Mouse (Mus musculus) forelimb bud, embryonic 11.5 days (tissue): ENCODE results near the gene Nme7.

Experiments used
- DNase-seq: peaks from one replicate; pipeline ENCODE4 v3.0.0-alpha.2; 2012; ENCODE audit warnings: low read depth, low spot score

The Nme7 gene

DNA sequence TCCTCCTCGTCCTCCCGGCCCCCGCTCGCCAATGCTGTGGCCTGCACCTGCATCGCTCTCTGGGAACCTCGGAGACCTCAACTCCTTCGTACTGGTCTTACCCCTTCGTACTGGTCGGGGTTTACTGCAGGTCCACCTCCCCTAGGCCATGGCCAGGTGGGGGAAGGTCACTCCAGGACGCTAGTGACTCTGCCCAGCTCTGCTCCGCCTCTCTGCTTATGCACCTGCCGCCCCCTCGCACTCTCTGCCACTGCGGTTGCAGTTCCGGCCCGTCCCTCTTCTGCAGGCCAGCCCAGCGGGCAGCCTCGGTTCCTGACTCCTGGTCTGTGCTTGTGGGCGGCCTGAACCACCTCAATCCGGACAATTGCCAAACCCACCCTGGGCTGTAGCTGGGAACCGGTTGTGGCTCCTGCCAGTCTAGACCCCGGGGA, 154.7 kb downstream of the Nme7 start:
- no peak for DNase-seq

DNA sequence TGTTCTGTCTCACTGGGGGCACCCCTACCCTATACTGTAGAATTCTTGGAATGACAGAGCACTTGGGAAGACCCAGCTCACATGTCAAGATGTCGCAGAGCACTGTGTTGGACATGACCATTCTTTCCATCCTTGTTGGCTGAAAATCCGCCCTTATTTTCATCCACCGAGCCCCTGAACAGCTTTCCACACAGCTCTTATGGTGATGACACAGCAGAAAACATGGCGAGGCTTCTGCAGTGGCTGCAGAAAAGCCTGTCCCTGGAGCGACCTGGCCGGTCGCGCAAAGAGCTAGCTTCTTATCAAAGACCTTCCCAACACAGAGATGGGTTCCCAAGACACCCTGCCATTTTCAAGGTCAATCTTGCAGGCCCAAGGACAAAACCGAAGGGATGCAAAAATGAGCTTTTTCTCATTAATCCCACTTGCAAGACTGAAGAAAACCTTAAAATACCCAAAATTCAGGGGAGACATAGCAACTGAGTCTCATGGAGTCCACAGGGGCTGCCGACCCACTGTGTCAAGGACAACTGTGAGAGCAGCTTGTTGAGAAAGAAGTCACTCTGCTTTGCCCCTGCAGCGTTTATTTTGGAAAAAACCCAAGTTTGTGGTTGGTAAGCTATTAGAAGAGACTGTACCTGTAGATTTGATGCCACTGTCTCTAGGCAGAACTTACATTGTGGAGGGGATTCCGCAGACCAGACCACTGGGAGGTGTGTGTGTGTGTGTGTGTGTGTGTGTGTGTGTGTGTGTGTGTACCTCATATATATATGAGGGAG, 155.4 kb downstream of the Nme7 start:
- DNase-seq: no peak

DNA sequence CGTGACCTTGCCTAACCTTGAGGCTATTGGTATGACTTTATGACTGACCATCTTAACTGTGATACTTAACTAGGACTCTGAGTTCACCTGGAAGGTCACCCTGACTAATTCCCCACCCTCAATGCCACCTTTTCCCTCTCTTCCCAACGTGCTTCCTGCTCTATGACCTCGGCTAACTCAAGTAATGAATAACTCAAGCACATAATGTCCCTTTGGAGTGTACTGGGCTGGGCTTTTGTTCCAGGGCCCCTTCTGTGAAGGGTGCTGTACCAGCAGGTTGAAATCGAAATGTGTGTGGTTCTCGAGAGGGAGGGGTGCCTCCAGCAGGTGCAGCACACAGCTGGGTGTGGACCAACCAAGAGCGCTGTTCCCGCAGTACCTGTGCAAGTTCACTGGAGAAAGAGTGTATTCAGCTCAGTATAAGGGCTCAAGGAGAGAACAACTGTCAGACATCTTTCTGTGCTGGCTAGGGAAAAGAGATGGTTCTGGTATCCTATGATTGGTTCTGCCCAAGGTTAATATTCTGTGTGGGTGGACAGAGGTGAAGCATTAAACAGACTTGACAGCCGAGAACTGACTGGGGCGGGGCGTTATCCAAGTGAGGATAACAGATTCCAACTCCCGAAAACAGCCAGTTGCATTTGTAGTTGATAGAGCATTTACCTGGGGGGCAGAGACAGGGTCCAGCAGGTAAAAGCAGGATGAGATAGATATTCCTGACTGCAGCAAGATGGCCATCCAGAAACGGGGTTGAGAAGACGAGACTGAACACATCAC, 157.2 kb downstream of the Nme7 start:
- no peak for DNase-seq

DNA sequence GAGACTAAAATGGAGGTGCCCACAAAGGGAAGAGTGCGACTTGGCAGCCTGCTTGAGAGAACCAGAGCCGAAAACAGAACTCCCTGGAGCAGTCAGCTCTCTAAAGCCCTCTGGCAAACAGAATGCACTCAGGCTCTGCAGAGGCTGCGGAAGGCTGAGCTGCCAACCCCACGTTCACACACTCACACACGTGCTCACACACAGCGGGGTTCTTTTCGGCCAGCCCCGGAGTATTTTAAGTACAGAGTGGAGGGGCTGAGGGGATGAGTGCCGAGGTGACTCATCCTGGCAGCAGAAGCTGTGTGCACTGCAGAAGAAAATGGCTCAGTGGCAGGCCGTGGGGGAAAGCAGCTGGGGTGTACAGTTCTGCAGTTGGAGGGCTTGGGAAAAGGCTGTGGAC, 157.8 kb downstream of the Nme7 start:
- no peak for DNase-seq

DNA sequence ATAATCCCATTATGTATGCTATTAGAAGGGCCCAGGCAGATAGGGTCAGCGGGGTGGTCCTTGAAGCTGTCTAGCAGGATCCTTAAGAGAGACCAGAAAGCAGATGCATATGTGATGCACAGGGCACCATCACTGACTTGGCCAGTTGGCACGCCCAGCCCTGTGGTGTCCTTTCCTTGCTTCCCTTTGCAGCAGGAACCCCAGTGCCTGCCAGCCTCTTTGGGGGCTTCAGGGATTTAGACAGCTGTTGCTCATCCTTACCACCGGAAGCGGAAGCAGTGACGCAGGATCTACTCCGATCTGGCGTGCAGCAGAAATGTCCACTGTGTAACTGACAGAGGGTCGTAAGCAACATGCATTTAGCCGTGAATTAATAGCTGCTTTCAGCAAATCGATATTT, 163.5 kb downstream of the Nme7 start:
- DNase-seq: no peak

DNA sequence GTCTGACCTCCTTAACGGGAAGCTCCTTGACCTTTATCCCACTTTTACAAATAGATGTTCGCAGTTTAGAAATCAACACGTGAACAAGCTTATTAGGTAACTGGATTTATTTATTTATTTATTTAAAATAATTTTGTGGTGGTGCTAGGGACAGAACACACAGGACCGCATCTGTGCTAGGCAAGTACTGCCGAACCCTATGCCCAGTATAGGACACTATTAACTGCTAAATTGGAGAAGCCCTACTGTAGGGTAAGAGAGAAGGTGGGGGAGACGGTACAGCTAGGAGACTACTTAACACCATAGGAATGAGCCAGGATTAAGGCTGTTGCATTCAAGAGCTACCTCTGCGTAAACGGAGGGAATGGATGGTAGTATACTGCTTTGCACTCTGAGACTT, 164.4 kb downstream of the Nme7 start:
- DNase-seq: no peak

DNA sequence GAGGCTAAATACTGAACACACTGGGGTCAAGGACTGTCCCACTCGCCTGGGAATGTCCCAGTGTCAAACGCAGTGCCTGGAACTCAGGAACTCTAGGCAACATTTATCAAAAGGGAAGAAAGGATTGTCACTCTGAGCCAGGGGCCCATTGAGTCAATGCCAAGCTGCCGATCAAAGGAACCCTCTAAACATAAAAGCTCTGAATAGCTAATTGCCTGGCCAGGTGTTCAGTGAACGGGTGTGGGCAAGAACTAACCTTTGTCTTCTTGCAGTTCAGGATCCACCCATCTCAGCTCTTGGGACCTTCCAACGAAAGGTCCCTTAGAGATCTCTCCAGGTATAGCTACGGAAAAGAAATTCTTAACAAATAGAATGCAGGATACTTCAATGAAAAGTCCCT, 167.1 kb downstream of the Nme7 start:
- DNase-seq: no peak

DNA sequence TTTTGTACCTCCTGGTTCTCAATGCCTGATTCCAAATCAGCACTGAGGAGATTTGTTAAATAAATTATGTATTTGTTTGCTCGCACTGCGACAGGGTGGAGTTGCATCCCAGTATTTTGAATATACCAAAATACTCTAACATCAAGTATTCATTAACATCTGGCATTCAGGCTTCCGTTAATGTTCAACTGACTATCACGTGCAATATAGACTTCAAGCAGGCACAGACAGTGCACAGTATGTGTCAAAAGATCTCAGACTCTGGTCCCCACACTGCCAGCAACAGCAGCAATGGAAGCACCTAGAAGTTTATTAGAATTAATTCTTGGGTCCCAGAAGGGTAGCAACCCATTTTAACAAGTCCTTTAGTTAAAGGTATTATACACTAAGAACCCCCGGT, 167.7 kb downstream of the Nme7 start:
- DNase-seq: no peak

DNA sequence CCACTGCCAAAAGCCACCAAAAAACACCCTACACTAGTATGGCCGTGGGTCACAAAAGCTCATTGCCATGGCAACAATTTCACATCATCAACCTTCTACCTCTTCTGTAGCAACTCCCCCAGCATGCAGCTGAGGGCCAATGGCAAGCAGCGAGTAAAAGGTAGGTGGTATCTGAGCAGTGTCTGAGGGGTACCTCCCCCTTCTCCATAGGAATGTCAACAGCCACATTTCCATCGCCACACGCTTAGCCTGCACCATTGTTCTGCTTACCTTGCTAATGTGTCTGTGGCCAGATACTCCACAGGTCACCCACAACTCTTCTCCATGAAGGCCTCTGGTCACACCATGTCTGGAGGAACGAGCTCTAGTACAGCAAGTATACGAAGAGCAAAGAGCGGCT, 169.5 kb downstream of the Nme7 start:
- DNase-seq: no peak

DNA sequence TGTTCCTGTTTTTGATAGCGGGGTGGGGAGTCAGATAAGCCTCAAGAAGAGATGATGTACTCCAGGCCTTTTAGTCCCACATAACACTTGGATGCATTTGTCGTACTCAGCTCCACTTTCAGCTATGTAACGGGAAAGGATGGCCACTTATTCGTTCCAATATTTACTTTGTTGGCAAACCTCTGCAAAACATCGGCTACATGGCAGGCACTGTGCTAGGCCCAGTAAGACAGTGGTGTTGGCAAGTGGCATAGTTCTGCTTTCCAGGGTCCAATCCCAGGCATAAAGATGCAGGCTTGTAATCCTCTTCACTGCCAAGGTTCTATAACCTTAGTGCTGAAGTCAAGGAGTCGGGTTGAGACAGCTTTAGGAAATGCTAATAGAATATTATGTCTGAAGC, 170.4 kb downstream of the Nme7 start:
- DNase-seq: no peak

DNA sequence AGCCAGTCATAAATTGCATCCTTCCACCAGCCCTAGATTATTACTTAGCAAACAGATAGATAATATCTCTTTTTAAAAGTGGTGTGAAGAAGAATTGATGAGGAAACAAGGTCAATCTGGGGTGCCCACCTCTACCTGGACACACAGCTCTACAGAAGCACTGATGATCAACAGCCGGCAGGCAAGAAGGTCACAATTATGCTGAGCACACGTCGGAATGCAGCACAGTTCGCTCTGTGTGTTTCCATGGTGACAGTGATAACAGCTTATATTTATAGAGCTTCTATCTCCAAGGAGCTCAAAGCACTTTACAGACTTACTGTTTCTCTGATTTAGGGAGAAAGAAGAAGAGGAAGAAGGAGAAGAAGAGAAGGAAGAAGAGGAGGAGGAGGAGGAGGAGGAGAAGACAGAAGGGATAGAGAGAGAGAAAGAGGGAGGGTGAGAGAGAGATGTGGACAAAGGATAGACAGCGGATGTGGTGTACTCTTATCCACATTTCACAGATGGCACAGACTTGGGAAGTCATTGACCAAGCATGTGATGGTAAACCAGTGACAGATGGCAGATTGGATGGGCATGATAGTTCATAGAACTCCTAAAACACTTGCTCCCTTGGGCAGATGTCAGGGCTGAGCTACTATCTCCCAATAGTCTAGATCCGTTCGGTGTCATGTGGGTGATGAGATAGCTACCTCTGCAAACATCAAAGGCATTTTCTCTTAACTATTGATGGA, 171.0 kb downstream of the Nme7 start:
- no peak for DNase-seq

DNA sequence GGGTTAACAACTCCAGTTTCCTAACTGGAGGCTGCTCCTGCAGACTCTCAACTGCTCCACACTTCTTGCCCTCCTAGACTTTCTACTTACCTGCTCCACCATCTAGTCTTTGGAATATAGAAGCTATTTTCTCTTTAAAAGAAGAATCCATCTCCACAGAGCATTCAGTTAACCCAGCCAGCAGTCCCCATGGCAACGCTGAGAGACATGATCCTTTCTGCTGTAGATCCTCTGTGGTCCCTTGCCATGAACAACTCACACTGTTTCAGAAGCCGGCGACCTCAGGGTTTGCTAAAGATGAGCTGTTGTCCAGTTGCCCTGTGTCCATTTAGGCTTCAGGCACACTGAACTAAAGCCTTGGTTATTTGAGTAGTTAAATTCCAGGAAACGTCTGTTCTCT, 172.0 kb downstream of the Nme7 start:
- DNase-seq: no peak

DNA sequence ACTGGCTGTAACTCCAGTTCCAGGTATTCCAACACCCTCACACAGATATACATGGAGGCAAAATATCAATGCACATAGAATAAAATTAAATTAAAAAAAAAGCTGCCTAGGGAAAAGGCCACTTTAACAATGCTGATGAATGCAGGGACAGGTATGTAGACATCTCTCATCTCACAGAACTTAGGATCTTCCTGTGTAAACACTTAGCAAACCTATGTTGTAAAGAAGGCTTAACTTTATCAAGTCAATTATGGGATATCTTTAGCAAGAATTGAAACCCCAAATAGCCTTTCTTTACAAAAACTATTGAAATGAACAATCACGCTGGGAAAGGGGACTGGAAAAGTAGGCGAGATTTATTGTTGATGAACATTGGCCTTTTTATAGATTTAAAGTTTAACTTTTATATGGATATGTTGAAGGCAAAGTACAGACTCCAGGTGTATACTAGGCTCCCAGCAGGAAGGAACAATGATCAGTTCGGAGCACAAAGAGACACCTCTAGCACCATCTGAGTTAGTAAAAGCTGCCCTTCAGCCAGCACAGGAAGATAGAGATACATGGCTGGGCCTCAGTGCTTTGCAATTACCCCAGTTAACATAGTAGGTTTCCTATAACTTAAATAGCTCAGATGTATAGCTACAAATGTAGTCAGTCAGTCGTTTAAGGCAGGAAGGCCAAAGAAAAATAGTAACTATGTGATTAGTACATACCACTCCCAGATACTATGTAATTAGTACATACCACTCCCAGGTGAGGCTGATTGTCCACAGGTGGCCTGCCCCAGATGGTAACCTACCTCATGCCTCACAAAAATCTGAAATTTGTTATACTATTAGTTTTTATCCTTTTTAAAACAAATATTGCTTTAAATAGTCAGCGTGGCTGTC, 177.1 kb downstream of the Nme7 start:
- no peak for DNase-seq

DNA sequence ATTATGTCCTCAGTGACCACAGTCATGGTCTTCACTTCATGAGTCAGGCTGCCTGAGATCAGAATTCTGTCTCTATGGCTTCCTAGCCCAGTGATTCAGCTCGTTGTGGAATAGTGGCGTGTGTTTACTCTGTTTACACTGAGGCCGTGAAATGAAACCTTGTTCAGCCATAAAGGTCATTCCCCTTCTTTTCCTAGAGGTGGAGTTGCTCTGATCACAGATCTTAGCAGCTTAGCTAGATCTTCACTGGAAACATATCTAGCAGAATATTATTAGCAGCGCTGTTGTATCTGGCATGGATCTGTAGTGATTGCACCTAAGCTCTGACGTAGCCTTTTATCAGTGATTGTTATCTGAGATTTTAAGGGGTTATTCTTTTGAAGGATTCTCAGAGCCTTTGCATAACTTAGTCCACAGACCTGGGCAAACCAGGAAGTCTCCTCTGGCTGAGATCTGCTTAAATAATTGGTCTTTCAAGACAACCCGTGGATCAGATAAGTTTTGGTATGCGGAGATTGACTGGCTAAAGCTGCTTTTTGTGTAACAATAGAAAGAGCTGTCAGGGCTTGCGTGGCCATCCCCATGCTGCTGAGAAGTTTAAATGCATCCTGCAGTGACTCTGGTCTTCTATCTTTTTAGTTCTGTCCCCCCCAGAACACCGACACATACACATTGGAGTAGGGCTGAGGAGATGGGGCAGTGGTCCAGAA, 177.9 kb downstream of the Nme7 start:
- DNase-seq: no peak

DNA sequence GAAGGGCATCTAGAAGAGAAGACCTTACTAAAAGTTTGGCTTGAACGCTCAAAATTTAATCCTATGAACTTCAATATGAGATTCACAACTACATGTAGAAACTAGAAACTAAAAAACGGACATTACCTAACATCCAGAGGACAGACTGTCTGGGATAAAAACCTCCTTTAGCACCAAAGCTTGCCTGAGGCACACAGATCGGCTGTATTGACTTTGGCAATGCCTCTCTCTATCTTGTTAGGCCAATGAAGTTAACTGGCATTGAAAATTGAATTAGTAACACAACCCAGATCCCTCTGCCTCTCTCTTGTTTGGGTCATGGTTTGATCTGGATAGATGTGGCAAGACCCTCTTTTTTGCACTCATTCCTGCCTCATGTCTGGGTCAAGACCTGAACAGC, 178.9 kb downstream of the Nme7 start:
- DNase-seq: no peak

DNA sequence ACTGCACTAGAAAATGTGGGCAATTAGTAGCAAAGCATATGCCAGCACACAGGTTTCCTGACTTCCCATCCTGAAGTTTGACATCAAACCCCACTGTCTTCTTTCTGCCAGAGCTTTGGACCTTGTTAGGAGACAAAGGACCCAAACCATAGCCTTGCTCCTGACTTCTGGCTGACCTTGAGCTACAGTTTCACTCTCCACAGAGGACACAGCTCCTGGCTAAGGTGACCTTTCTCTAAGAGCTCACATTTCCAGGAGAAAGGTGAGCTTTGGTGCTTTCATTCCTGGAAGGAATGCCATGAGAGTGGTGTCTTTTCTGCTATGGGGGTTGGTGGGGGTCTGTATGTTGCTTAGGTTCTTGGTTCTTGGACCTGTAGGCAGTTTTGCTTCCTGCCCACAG, 179.8 kb downstream of the Nme7 start:
- no peak for DNase-seq
